Mouse (Mus musculus) small intestine, adult 2 months (tissue): Measurements from ENCODE around the gene Pold4. TPM values are rescaled to one million over a fixed set of nuclear protein-coding genes. Genes with fewer than 3 reads are reported as not detected.
A peak's percentile ranks its signal among the peaks of the same experiment; 100 is the strongest.

Experiments
- H3K27ac ChIP-seq: fragments of 200-500 bp; 2 replicates; pipeline ENCODE4 v1.5.1; 2012; ENCODE audit warnings: low read depth, low read length, control low read depth, inconsistent platforms; ENCODE audit not compliant: insufficient read depth
- H3K27me3 ChIP-seq: fragments of 200-500 bp; 2 replicates; pipeline ENCODE4 v1.6.1; 2012; ENCODE audit warnings: mild to moderate bottlenecking, moderate library complexity, low read length, inconsistent platforms; ENCODE audit not compliant: control insufficient read depth, insufficient read depth
- H3K36me3 ChIP-seq: fragments of 200-500 bp; 2 replicates; pipeline ENCODE4 v1.6.1; 2012; ENCODE audit warnings: mild to moderate bottlenecking, low read length, control low read depth, inconsistent platforms; ENCODE audit not compliant: control insufficient read depth, insufficient read depth
- H3K4me1 ChIP-seq: fragments of 200-500 bp; 2 replicates; pipeline ENCODE4 v1.6.1; 2012; ENCODE audit warnings: low read length, inconsistent platforms, mixed read lengths; ENCODE audit not compliant: control insufficient read depth, insufficient read depth, insufficient read length
- H3K4me3 ChIP-seq: fragments of 200-500 bp; 2 replicates; pipeline ENCODE4 v1.5.1; 2012; ENCODE audit warnings: low read depth, mild to moderate bottlenecking, control low read depth, inconsistent platforms, low read length, moderate library complexity
- CTCF ChIP-seq: fragments of 200-500 bp; IDR thresholded peaks from 2 replicates; pipeline ENCODE4 v1.5.1; 2012; ENCODE audit warnings: low read depth, mild to moderate bottlenecking, control low read depth, inconsistent platforms, low read length, moderate library complexity, mixed read lengths; ENCODE audit not compliant: insufficient replicate concordance, insufficient read length; ENCODE audit errors: extremely low read depth
- POLR2A ChIP-seq: fragments of 200-500 bp; IDR thresholded peaks from 2 replicates; pipeline ENCODE4 v1.6.1; 2012; ENCODE audit warnings: low read depth, mild to moderate bottlenecking, control low read depth, inconsistent platforms, low read length, moderate library complexity
- WGBS: fragments of 180-500 bp; shearing (Covaris S2); methylation state at CpG from one replicate; pipeline ENCODE4 v1.1.7; 2018; 5-methylcytosine and 5-hydroxymethylcytosine counted together
- polyA plus RNA-seq: library from polyadenylated mRNA; depleted of rRNA; stranded (reverse); fragments of >200 nt; gene quantifications from 2 replicates; pipeline ENCODE4 v1.2.3, GENCODE M21; 2012

Gene Pold4
- polyA plus RNA-seq, 1 experiment, result 118 TPM

DNA sequence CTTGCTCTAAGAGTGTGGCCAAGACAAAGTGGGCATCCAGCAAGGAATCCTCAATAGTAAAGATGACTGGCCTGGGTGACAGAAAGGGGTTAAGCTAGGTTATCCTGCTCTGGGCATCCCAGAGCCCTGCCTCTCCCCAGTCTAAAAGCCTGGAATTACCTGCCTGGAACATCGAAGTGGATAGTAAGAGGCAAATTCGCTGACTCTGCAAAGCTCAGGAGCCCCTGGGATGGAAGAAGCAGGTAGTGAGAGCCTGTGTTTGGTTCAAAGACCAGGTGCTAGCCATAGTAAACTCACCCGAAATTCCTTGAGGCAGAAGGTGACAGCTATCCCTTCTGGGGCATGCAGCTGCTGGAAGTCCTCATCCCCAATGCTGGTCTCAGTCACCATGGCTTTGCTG lies 34.5 kb upstream of the Pold4 start:
- Histone ChIP-seq H3K27me3 (no peaks in the 10 kb centered on the region), H3K27ac (no peak overlapping the region), H3K4me3 (no peak overlapping the region), H3K36me3 (peaks cover 40% of the 10 kb centered on the region), H3K4me1 (peaks cover 27% of the 10 kb centered on the region)
- TF ChIP-seq POLR2A (no peak), CTCF (no peak)
- WGBS, result 53% methylated on average over 3 of the region's 3 CpGs

DNA sequence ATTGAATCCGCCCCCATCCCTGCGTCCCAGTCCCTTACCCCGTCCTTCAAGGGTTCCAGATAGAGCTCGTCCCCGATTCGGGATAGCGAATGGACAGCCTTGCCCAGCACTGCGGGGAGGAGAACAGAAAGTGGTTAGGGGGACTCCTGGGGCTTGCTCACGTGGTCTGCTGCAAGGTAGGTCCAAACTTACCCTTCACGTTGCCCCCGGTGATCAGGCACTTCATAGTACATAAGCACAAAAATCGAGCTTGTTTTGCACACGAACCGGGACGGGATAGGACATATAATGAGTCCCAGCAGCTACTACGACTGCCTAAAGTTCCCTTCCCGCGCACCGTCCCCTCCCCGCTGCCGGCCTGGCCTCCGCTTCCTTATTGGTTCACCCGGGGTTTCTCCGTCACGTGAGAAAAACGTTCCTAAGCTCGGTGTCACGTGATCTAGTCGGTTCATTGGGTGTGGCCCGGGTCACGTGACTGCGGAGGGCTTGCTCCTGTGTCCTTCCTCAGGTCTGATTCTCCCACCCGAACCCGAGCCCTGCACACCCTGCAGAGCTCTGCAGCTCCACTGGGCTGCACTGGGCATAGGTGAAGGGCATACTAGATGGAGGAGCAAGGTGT lies 30.3 kb upstream of the Pold4 start, which contains the start of gene Rad9a:
Gene Rad9a, minus strand, starts transcription at position 372 of the 619 bp plus-strand sequence.
- Histone ChIP-seq H3K27ac (peak within 1 kb of the TSS; percentile 63), H3K4me1 (peaks cover 21% of the 10 kb centered on the region), H3K36me3 (peaks cover 9% of the 10 kb centered on the region), H3K4me3 (peak within 1 kb of the TSS; percentile 86), H3K27me3 (no peaks in the 10 kb centered on the region)
- WGBS, result under 1% methylated on average over 34 of the region's 34 CpGs
- TF ChIP-seq POLR2A (no peak; the same call in 1 of the 2 replicates), CTCF (no peak)

DNA sequence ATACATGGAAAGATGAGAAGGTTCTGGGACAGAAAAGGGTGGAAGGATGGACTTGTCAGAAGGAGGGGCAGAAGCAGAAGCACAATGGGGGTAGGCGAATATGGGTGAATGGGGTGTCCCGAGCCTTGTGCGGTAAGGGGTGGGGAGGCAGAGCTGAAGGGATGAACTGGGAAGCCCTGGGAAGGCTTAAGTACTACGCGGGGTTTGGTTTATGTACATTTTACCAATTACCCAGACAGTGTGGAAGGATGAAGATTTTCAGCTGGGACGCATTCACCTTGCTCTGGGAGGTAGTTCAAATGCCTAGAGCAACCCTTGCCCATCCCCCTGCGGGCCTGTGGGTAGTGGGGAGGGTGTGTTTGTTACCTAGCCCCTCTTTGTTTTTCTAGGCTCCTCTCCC lies 29.6 kb upstream of the Pold4 start:
- 27% methylated on average over 7 of the region's 7 CpGs for WGBS
- H3K27ac ChIP-seq, result peak overlapping the region; percentile 21; the same call in 1 of the 2 replicates

DNA sequence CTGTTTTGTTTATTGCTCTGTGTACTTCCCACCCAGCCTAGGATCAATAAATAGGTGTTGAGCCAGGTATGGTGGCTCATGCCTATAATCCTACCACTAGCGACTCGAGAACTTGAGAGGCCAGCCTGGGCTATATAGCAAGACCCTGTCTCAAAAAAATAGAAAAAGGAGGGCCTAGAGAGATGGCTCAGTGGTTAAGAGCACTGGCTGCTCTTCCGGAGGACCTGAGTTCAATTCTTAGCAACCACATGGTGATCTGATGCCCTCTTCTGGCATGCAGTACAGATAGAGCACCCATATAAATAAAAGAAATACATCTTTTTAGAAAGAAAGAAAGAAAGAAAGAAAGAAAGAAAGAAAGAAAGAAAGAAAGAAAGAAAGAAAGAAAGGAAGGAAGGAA lies 28.6 kb upstream of the Pold4 start:
- WGBS, result 29% methylated on average over 3 of the region's 3 CpGs
- H3K4me1 ChIP-seq, result peaks cover 12% of the 10 kb centered on the region
- no peak overlapping the region for H3K4me3 ChIP-seq
- no peak for TF ChIP-seq POLR2A
- no peak for TF ChIP-seq CTCF
- peaks cover 4% of the 10 kb centered on the region for H3K36me3 ChIP-seq
- H3K27ac ChIP-seq, result peak overlapping the region; percentile 38; the same call in 1 of the 2 replicates
- H3K27me3 ChIP-seq, result no peaks in the 10 kb centered on the region

More for the DNA sequence above, 29.6 kb upstream of the Pold4 start:
- Histone ChIP-seq H3K27me3 (no peaks in the 10 kb centered on the region), H3K36me3 (peaks cover 4% of the 10 kb centered on the region), H3K4me3 (peak overlapping the region; percentile 86), H3K4me1 (peaks cover 15% of the 10 kb centered on the region)
- TF ChIP-seq CTCF (no peak), POLR2A (no peak)

DNA sequence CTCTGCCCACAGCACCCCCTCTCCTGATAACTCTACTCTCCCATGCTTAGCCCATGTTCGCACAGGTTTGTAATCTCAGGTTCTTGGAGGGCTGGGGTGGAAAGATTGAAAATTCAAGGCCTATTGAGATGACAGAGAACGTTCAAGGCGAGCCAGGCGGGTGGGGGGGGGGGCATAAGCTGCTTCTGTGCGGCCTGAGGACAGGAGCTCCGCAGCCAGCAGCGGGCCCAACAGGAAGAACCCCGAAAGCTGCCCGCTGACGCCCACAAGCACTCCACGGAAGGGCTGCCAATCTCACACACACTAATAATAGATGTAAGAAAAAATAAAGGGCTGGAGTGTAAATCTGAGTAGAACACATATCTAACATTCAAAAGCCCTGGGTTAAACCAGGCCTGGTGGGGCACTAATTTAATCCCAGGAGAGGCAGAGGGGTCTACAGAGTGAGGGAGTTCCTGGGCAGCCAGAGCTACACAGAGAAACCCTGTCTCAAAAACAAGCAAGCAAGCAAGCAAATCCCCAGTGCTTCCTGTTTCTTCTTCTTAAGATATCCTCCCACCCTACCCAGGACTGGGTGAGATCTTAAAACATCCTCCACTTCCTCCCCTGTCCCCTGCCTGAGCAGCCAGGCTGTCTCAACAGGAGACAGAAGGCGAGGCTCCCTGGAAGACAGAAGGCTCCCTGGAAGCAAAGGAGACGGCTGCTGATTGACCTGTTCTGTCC lies 27.9 kb upstream of the Pold4 start:
- WGBS, result 63% methylated on average over 13 of the region's 13 CpGs
- H3K4me3 ChIP-seq, result no peak overlapping the region
- H3K27me3 ChIP-seq, result no peaks in the 10 kb centered on the region
- TF ChIP-seq POLR2A, result no peak
- TF ChIP-seq CTCF, result no peak
- no peak overlapping the region for H3K27ac ChIP-seq
- peaks cover 14% of the 10 kb centered on the region for H3K4me1 ChIP-seq
- H3K36me3 ChIP-seq, result peaks cover 2% of the 10 kb centered on the region; the same call in 1 of the 2 replicates

DNA sequence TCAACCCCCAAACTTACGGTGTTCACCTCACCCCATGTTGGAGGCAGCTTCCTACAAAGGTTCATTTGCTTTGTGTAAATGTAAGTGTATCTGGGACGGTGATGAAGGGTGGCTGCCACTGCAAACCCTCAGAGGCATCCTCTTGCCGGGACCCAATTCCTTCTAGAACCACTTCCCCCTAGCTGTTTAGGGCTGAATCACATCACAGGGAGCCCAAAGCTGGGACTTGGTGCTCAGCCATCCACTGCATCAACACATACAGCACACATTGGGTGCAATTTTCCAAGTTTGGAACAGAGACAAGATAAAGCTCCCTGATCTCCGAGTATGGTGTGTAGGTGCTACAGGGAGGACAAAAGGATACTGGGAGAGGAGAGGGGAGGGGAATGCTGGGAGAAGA lies 26.8 kb upstream of the Pold4 start:
- 66% methylated on average over 4 of the region's 4 CpGs for WGBS
- TF ChIP-seq CTCF (no peak), POLR2A (no peak)
- Histone ChIP-seq H3K36me3 (no peaks in the 10 kb centered on the region), H3K4me1 (peaks cover 16% of the 10 kb centered on the region), H3K27me3 (no peaks in the 10 kb centered on the region), H3K4me3 (no peak overlapping the region), H3K27ac (no peak overlapping the region)

DNA sequence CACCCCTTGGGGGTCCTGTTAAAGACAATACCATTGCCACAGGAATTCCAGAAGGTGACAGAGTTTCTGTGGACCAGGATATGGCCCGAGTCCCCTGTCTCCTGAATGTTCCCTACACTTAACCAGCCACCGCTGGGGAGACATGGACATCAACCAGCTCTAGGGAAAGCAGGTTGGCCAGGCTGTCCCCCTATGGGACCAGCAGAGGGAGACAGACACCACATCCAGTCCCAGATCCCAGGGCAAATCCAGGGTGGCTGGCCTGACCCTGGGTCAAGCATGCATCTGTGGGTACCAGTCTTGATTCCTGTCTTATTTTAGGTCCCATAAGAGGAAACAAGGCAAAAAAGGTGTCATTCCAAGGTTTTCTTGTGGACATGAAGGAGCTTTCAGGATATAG lies 24.7 kb upstream of the Pold4 start:
- no peaks in the 10 kb centered on the region for H3K36me3 ChIP-seq
- no peak overlapping the region for H3K4me3 ChIP-seq
- no peaks in the 10 kb centered on the region for H3K27me3 ChIP-seq
- TF ChIP-seq POLR2A (no peak), CTCF (peak; percentile 95)
- H3K27ac ChIP-seq, result no peak overlapping the region
- peaks cover 6% of the 10 kb centered on the region for H3K4me1 ChIP-seq
- WGBS, result 4% methylated on average over 2 of the region's 2 CpGs
